Mouse (Mus musculus) kidney, adult 11 months (tissue): ENCODE results near the gene Aldh3a1.
"Not testable (repeated sequence)": the region's sequence is repeated elsewhere in the genome, so short reads cannot be mapped to it uniquely, and the experiment has no call there.

ENCODE experiments used
- DNase-seq: peaks from one replicate; pipeline ENCODE4 v3.0.0; 2022

Aldh3a1 gene

GRCm38 (mm10) chr11:61207487-61208246 lies at the start of gene Aldh3a1:
Gene Aldh3a1, plus strand, starts transcription at chr11:61207537.
- no peak for DNase-seq

- no peak for DNase-seq
Observed at GRCm38 (mm10) chr11:61158141-61158540, 49.2 kb upstream of the Aldh3a1 start.

- no peak for DNase-seq
Observed at GRCm38 (mm10) chr11:61159796-61160732, 47.3 kb upstream of the Aldh3a1 start.

GRCm38 (mm10) chr11:61161121-61161520 lies 46.2 kb upstream of the Aldh3a1 start:
- DNase-seq, result no peak

- no peak for DNase-seq
Observed at GRCm38 (mm10) chr11:61162776-61163175, 44.6 kb upstream of the Aldh3a1 start.

GRCm38 (mm10) chr11:61163341-61163740 lies 44.0 kb upstream of the Aldh3a1 start:
- no peak for DNase-seq

GRCm38 (mm10) chr11:61164366-61164765 lies 43.0 kb upstream of the Aldh3a1 start:
- no peak for DNase-seq

- DNase-seq, result no peak
Observed at GRCm38 (mm10) chr11:61164881-61165280, 42.5 kb upstream of the Aldh3a1 start.

GRCm38 (mm10) chr11:61170184-61170583 lies 37.2 kb upstream of the Aldh3a1 start:
- no peak for DNase-seq

GRCm38 (mm10) chr11:61173477-61173876 lies 33.9 kb upstream of the Aldh3a1 start:
- DNase-seq, result not testable (repeated sequence)

GRCm38 (mm10) chr11:61174291-61174820 lies 33.0 kb upstream of the Aldh3a1 start:
- DNase-seq, result no peak

GRCm38 (mm10) chr11:61174821-61175658 lies 32.3 kb upstream of the Aldh3a1 start, which contains the start of gene Usp22:
Gene Usp22, minus strand, starts transcription at chr11:61175055.
- DNase-seq, result peak; percentile 100

GRCm38 (mm10) chr11:61175778-61176177 lies 31.6 kb upstream of the Aldh3a1 start:
- no peak for DNase-seq

- DNase-seq, result no peak
Observed at GRCm38 (mm10) chr11:61176321-61176720, 31.0 kb upstream of the Aldh3a1 start.

- no peak for DNase-seq
Observed at GRCm38 (mm10) chr11:61180361-61180760, 27.0 kb upstream of the Aldh3a1 start.

GRCm38 (mm10) chr11:61181624-61182023 lies 25.7 kb upstream of the Aldh3a1 start:
- no peak for DNase-seq

- DNase-seq, result no peak
Observed at GRCm38 (mm10) chr11:61183820-61184219, 23.5 kb upstream of the Aldh3a1 start.

GRCm38 (mm10) chr11:61190776-61191175 lies 16.6 kb upstream of the Aldh3a1 start:
- no peak for DNase-seq

GRCm38 (mm10) chr11:61192123-61192522 lies 15.2 kb upstream of the Aldh3a1 start:
- not testable (repeated sequence) for DNase-seq

- DNase-seq, result no peak
Observed at GRCm38 (mm10) chr11:61192779-61193178, 14.6 kb upstream of the Aldh3a1 start.

- DNase-seq, result peak; percentile 45
Observed at GRCm38 (mm10) chr11:61193392-61193791, 13.9 kb upstream of the Aldh3a1 start.

- no peak for DNase-seq
Observed at GRCm38 (mm10) chr11:61196616-61197353, 10.6 kb upstream of the Aldh3a1 start.
